ENCODE assay signal across 9 mouse cellular contexts in genomic region chr15:79752742-79753419, GRCm38 (mm10). TPM values are rescaled to one million over a fixed set of nuclear protein-coding genes. Genes with fewer than 3 reads are reported as not detected.
A peak's percentile ranks its signal among the peaks of the same experiment; 100 is the strongest.
DNase-seq lines count a peak whose midpoint lies in the region; ATAC-seq and TF ChIP-seq lines count a peak whose summit lies in the region.
"Had no signal": no experiment of that assay in that cellular context is flagged by ENCODE, and none has a peak within 500 bp of the region (broad histone marks: within the 10 kb centered on the region; RNA-seq: fewer than 3 reads in every experiment).

No protein-coding gene starts in this region.

- no peak for TF ChIP-seq POLR2A in olfactory bulb, adult 2 months (IDR thresholded peaks at IDR 0.05; ENCODE audit: insufficient read depth, low read depth, low read length)

- no peaks in the 10 kb centered on the region for H3K27me3 ChIP-seq in heart, postnatal 0 days (ENCODE audit: control insufficient read depth, insufficient read depth, low read length)
- no peaks in the 10 kb centered on the region for H3K27me3 ChIP-seq in lung, postnatal 0 days (replicated peaks; ENCODE audit: insufficient read depth, low read length)
- H3K27me3 ChIP-seq: embryonic facial prominence, embryonic 15.5 days had no signal

- no peak overlapping the region for H3K4me2 ChIP-seq in heart, postnatal 0 days (ENCODE audit: low read depth, low read length)
- H3K4me2 ChIP-seq in lung, postnatal 0 days (replicated peaks; ENCODE audit: low read depth, low read length): no peak overlapping the region
- H3K4me2 ChIP-seq: embryonic facial prominence, embryonic 15.5 days had no signal

- H3K9ac ChIP-seq in heart, postnatal 0 days (replicated peaks; ENCODE audit: low read depth, low read length): no peak overlapping the region
- H3K9ac ChIP-seq in lung, postnatal 0 days (replicated peaks; ENCODE audit: low read depth): no peak overlapping the region
- H3K9ac ChIP-seq: embryonic facial prominence, embryonic 15.5 days had no signal

- 0 out of 2 replicates have a peak, but pooled peaks cover 5% of the 10 kb centered on the region for H3K4me1 ChIP-seq in heart, postnatal 0 days (ENCODE audit: control insufficient read depth, insufficient read depth)
- 0 out of 2 replicates have a peak, but pooled peaks cover 3% of the 10 kb centered on the region for H3K4me1 ChIP-seq in lung, postnatal 0 days (ENCODE audit: insufficient read depth, low read depth, low read length)
- peaks cover 21% of the 10 kb centered on the region for H3K4me1 ChIP-seq in olfactory bulb, adult 2 months (ENCODE audit: control insufficient read depth, insufficient read depth, low read length)

- TF ChIP-seq EP300 in heart, postnatal 0 days (IDR thresholded peaks at IDR 0.05; ENCODE audit: low read depth): no peak
- no peak for TF ChIP-seq EP300 in lung, postnatal 0 days (IDR thresholded peaks at IDR 0.05)

- no peak overlapping the region for H3K4me3 ChIP-seq in heart, postnatal 0 days (ENCODE audit: low read depth, low read length)
- no peak overlapping the region for H3K4me3 ChIP-seq in lung, postnatal 0 days (ENCODE audit: low read depth, low read length)
- H3K4me3 ChIP-seq in olfactory bulb, adult 2 months (ENCODE audit: insufficient read depth, low read depth, low read length): no peak overlapping the region
- H3K4me3 ChIP-seq: embryonic facial prominence, embryonic 15.5 days had no signal

- no peaks in the 10 kb centered on the region for H3K9me3 ChIP-seq in heart, postnatal 0 days (replicated peaks; ENCODE audit: control insufficient read depth, low read length)
- H3K9me3 ChIP-seq in lung, postnatal 0 days (ENCODE audit: low read length): no peaks in the 10 kb centered on the region
- H3K9me3 ChIP-seq: embryonic facial prominence, embryonic 15.5 days had no signal

- no peaks in the 10 kb centered on the region for H3K36me3 ChIP-seq in heart, postnatal 0 days (replicated peaks; ENCODE audit: control insufficient read depth, insufficient read depth, low read length)
- no peaks in the 10 kb centered on the region for H3K36me3 ChIP-seq in lung, postnatal 0 days (ENCODE audit: insufficient read depth, low read length)
- H3K36me3 ChIP-seq: embryonic facial prominence, embryonic 15.5 days had no signal

- 19% methylated on average over 11 of the region's 11 CpGs for WGBS in heart, postnatal 0 days
- WGBS in lung, postnatal 0 days: 22% methylated on average over 11 of the region's 11 CpGs
- 24% methylated on average over 11 of the region's 11 CpGs for WGBS in olfactory bulb, adult 2 months

- DNase-seq in B cell, adult 2 months: peak; percentile 87
- peak; percentile 75 to 77 for DNase-seq in adrenal gland, adult 18-20 months (ENCODE audit: low spot score in 2 of 2)
- peak; percentile 78 for DNase-seq in embryo, embryonic 9.5 days (ENCODE audit: extremely low spot score)
- peak; percentile 62 for DNase-seq in heart, postnatal 0 days (ENCODE audit: low spot score)
- DNase-seq in kidney, postnatal 36 days: peak; percentile 62 to 82
- peak; percentile 77 for DNase-seq in lung, postnatal 0 days (ENCODE audit: low spot score)
- DNase-seq in thymus, postnatal 10 days (ENCODE audit: low spot score in 2 of 2): peak; percentile 55 to 71

- peak; percentile 58 for ATAC-seq in heart, postnatal 0 days (ENCODE audit: insufficient read depth, low read depth)
- ATAC-seq in lung, postnatal 0 days: peak; percentile 63

- H3K27ac ChIP-seq in heart, postnatal 0 days (ENCODE audit: low read depth): no peak overlapping the region
- H3K27ac ChIP-seq in lung, postnatal 0 days (ENCODE audit: low read length): no peak overlapping the region
- no peak overlapping the region for H3K27ac ChIP-seq in olfactory bulb, adult 2 months (ENCODE audit: insufficient read depth, low read depth, low read length)
- H3K27ac ChIP-seq: embryonic facial prominence, embryonic 15.5 days had no signal

- TF ChIP-seq CTCF in heart, postnatal 0 days (IDR thresholded peaks at IDR 0.05; ENCODE audit: low read depth): peak; percentile 99
- peak; percentile 100 for TF ChIP-seq CTCF in lung, postnatal 0 days (IDR thresholded peaks at IDR 0.05)
- peak; percentile 95 for TF ChIP-seq CTCF in olfactory bulb, adult 2 months (IDR thresholded peaks at IDR 0.05; ENCODE audit: insufficient read depth, low read depth, low read length)

RNA-seq across cellular contexts. Expression of gene Sun2, which starts 10.5 kb away (rescaled TPM):
- 10 to 100 TPM; 53.1 to 75.3 TPM for total RNA-seq in adrenal gland, adult 18-20 months (2021)
- total RNA-seq in heart, postnatal 0 days (2014; rRNA removed; ENCODE audit: low replicate concordance): 71.6 and 120 TPM in 2 replicates
- 3.6 and 4.0 TPM in 2 replicates for polyA plus RNA-seq in heart, postnatal 0 days (2015; fragmentation: Nextera tagmentation; extraction: Ambion mirVana)
- 4.5 and 5.1 TPM in 2 replicates for polyA plus RNA-seq in lung, postnatal 0 days (2015; fragmentation: Nextera tagmentation; extraction: Ambion mirVana)
- polyA plus RNA-seq in olfactory bulb, adult 2 months (2012; ENCODE audit: insufficient read depth, insufficient read length, low replicate concordance, missing spikeins): 247 TPM in 1 of 2 replicates, not detected in the other

RNA-seq across cellular contexts. Expression of gene Dnal4, which starts 24.8 kb away (rescaled TPM):
- total RNA-seq in adrenal gland, adult 18-20 months (2021): 10 to 100 TPM; 15.0 to 16.6 TPM
- total RNA-seq in heart, postnatal 0 days (2014; rRNA removed; ENCODE audit: low replicate concordance): 25.9 and 35.5 TPM in 2 replicates
- polyA plus RNA-seq in heart, postnatal 0 days (2015; fragmentation: Nextera tagmentation; extraction: Ambion mirVana): 35.5 and 38.9 TPM in 2 replicates
- 49.5 and 52.4 TPM in 2 replicates for polyA plus RNA-seq in lung, postnatal 0 days (2015; fragmentation: Nextera tagmentation; extraction: Ambion mirVana)
- not detected in 2 replicates for polyA plus RNA-seq in olfactory bulb, adult 2 months (2012; ENCODE audit: insufficient read depth, insufficient read length, low replicate concordance, missing spikeins)

RNA-seq across cellular contexts. Expression of gene Nptxr, which starts 51.7 kb away (rescaled TPM):
- 1 to 10 TPM; 5.1 to 5.5 TPM for total RNA-seq in adrenal gland, adult 18-20 months (2021)
- total RNA-seq in heart, postnatal 0 days (2014; rRNA removed; ENCODE audit: low replicate concordance): 10.8 and 13.7 TPM in 2 replicates
- 0.84 and 1.00 TPM in 2 replicates for polyA plus RNA-seq in heart, postnatal 0 days (2015; fragmentation: Nextera tagmentation; extraction: Ambion mirVana)
- polyA plus RNA-seq in lung, postnatal 0 days (2015; fragmentation: Nextera tagmentation; extraction: Ambion mirVana): 1.0 and 1.2 TPM in 2 replicates
- 326 TPM in 1 of 2 replicates, not detected in the other for polyA plus RNA-seq in olfactory bulb, adult 2 months (2012; ENCODE audit: insufficient read depth, insufficient read length, low replicate concordance, missing spikeins)

Comparison
In these comparisons a context has a peak if more than half of its experiments do, and no peak if none do; other contexts are left out.
1. RNA of gene Dnal4, which starts 24.8 kb away (polyA plus RNA-seq): 49.5 to 52.4 TPM in lung, postnatal 0 days and 35.5 to 38.9 TPM in heart, postnatal 0 days; not detected in olfactory bulb, adult 2 months; every median in the first group is over 10 times any median in the second.
2. RNA of gene Nptxr, which starts 51.7 kb away (polyA plus RNA-seq): 326 TPM in olfactory bulb, adult 2 months; 1.0 to 1.2 TPM in lung, postnatal 0 days and 0.84 to 1.00 TPM in heart, postnatal 0 days; every median in the first group is over 10 times any median in the second.
3. Peak in every context shown above with its lines, with median percentiles within 50 percentile points of each other: DNase-seq and CTCF ChIP-seq.